Mouse (Mus musculus) fibroblast of lung, adult 2 months (primary cell): ENCODE measurements around the gene Slc2a4.
A peak's percentile ranks its signal among the peaks of the same experiment; 100 is the strongest.

Source experiments
- DNase-seq: peaks from one replicate; pipeline ENCODE4 v3.0.0-alpha.2; 2011; ENCODE audit warnings: low read depth

The Slc2a4 gene

GRCm38 (mm10) chr11:69948066-69948762 is at the start of gene Slc2a4:
Gene Slc2a4 (minus strand): TSS chr11:69948188.
- DNase-seq: no peak

- DNase-seq: no peak
Measured at GRCm38 (mm10) chr11:69997070-69997509, 49.1 kb upstream of the Slc2a4 start.

GRCm38 (mm10) chr11:69996161-69997061 is 48.4 kb upstream of the Slc2a4 start:
- DNase-seq: no peak

- DNase-seq: peak; percentile 98
Measured at GRCm38 (mm10) chr11:69995391-69995960, 47.5 kb upstream of the Slc2a4 start, which contains the start of gene Phf23. Gene Phf23 (plus strand): TSS chr11:69995777.

GRCm38 (mm10) chr11:69994401-69995090 is 46.6 kb upstream of the Slc2a4 start:
- no peak for DNase-seq

- no peak for DNase-seq
Measured at GRCm38 (mm10) chr11:69992932-69993331, 44.9 kb upstream of the Slc2a4 start.

- DNase-seq: no peak
Measured at GRCm38 (mm10) chr11:69992396-69992795, 44.4 kb upstream of the Slc2a4 start.

- DNase-seq: no peak
Measured at GRCm38 (mm10) chr11:69991711-69992110, 43.7 kb upstream of the Slc2a4 start.

GRCm38 (mm10) chr11:69990850-69991691 is 43.1 kb upstream of the Slc2a4 start, which contains the start of gene Gabarap:
Gene Gabarap (plus strand): TSS chr11:69991143.
- DNase-seq: peak; percentile 96

GRCm38 (mm10) chr11:69989949-69990348 is 42.0 kb upstream of the Slc2a4 start:
- no peak for DNase-seq

GRCm38 (mm10) chr11:69984431-69984830 is 36.4 kb upstream of the Slc2a4 start:
- DNase-seq: no peak

GRCm38 (mm10) chr11:69983377-69983776 is 35.4 kb upstream of the Slc2a4 start:
- no peak for DNase-seq

- no peak for DNase-seq
Measured at GRCm38 (mm10) chr11:69982877-69983276, 34.9 kb upstream of the Slc2a4 start.

- no peak for DNase-seq
Measured at GRCm38 (mm10) chr11:69982225-69982624, 34.2 kb upstream of the Slc2a4 start, which contains the start of gene Elp5. Gene Elp5 (minus strand): TSS chr11:69982517.

GRCm38 (mm10) chr11:69981141-69981762 is 33.3 kb upstream of the Slc2a4 start, which contains the start of gene Ctdnep1:
Gene Ctdnep1 (plus strand): TSS chr11:69981156.
- DNase-seq: no peak

- peak; percentile 98 for DNase-seq
Measured at GRCm38 (mm10) chr11:69980196-69981140, 32.5 kb upstream of the Slc2a4 start.

GRCm38 (mm10) chr11:69979827-69980195 is 31.8 kb upstream of the Slc2a4 start:
- no peak for DNase-seq

- no peak for DNase-seq
Measured at GRCm38 (mm10) chr11:69976271-69976670, 28.3 kb upstream of the Slc2a4 start.

- DNase-seq: no peak
Measured at GRCm38 (mm10) chr11:69974907-69975306, 26.9 kb upstream of the Slc2a4 start.
